ENCODE assay signal across 9 mouse cellular contexts in genomic region chr14:55815310-55815751, GRCm38 (mm10). TPM values are rescaled to one million over a fixed set of nuclear protein-coding genes. Genes with fewer than 3 reads are reported as not detected.
DNase-seq lines count a peak whose midpoint lies in the region; ATAC-seq lines count a peak whose summit lies in the region.
"Had no signal": no experiment of that assay in that cellular context is flagged by ENCODE, and none has a peak within 500 bp of the region (broad histone marks: within the 10 kb centered on the region; RNA-seq: fewer than 3 reads in every experiment).

No protein-coding gene starts in this region.

- no peaks in the 10 kb centered on the region for H3K9me3 ChIP-seq in intestine, embryonic 16.5 days (ENCODE audit: control insufficient read depth, low read length)
- H3K9me3 ChIP-seq in liver, embryonic 16.5 days (replicated peaks; ENCODE audit: control insufficient read depth, low read length) = no peaks in the 10 kb centered on the region
- no peaks in the 10 kb centered on the region for H3K9me3 ChIP-seq in neural tube, embryonic 13.5 days

- peak overlapping the region; percentile 53 for H3K4me2 ChIP-seq in intestine, embryonic 16.5 days (ENCODE audit: low read depth, low read length)
- H3K4me2 ChIP-seq in liver, embryonic 16.5 days (ENCODE audit: low read depth, low read length) = peak overlapping the region; percentile 50
- H3K4me2 ChIP-seq in neural tube, embryonic 13.5 days = peak overlapping the region; percentile 66

- intact Hi-C loops in left cerebral cortex, postnatal 25 days (cut with DNase I) = no loop called here

- peak; percentile 70 for ATAC-seq in granulocyte monocyte progenitor cell, adult 5-6 weeks (replicated peaks; ENCODE audit: poor library complexity, severe bottlenecking)
- ATAC-seq in intestine, embryonic 16.5 days = peak; percentile 93
- ATAC-seq in liver, embryonic 16.5 days (ENCODE audit: low read depth) = no peak
- peak; percentile 77 for ATAC-seq in neural tube, embryonic 13.5 days (ENCODE audit: low read depth)
- no peak for ATAC-seq in megakaryocyte-erythroid progenitor cell, adult 5-6 weeks (replicated peaks; ENCODE audit: low FRiP score, low TSS enrichment, poor library complexity, severe bottlenecking)

- peak overlapping the region; percentile 56 for H3K9ac ChIP-seq in intestine, embryonic 16.5 days (ENCODE audit: low read depth, low read length)
- no peak overlapping the region for H3K9ac ChIP-seq in liver, embryonic 16.5 days (ENCODE audit: low read depth, low read length)
- H3K9ac ChIP-seq in neural tube, embryonic 13.5 days = peak overlapping the region; percentile 68

- peak; percentile 9 to 37 for DNase-seq in left cerebral cortex, postnatal 25 days (ENCODE audit: low spot score in 2 of 2)
- no peak for DNase-seq in left cerebral cortex, adult 11 months (ENCODE audit: low spot score)
- DNase-seq in cerebellum, postnatal 36 days = peak; percentile 33 to 46

- 14% methylated on average over 17 of the region's 17 CpGs for WGBS in intestine, embryonic 16.5 days
- 27% methylated on average over 17 of the region's 17 CpGs for WGBS in liver, embryonic 16.5 days (ENCODE audit: insufficient replicate concordance)
- WGBS in neural tube, embryonic 13.5 days = 21% methylated on average over 17 of the region's 17 CpGs

- no peaks in the 10 kb centered on the region for H3K27me3 ChIP-seq in intestine, embryonic 16.5 days (replicated peaks; ENCODE audit: control insufficient read depth, insufficient read depth, low read length)
- no peaks in the 10 kb centered on the region; the same call in 1 of the 2 replicates for H3K27me3 ChIP-seq in liver, embryonic 16.5 days (ENCODE audit: control insufficient read depth, insufficient read depth, low read depth, low read length)
- no peaks in the 10 kb centered on the region for H3K27me3 ChIP-seq in neural tube, embryonic 13.5 days

- 0 out of 2 replicates have a peak overlapping the region, but pooled peaks have one; percentile 3 for H3K27ac ChIP-seq in intestine, embryonic 16.5 days (ENCODE audit: low read length)
- H3K27ac ChIP-seq in liver, embryonic 16.5 days (ENCODE audit: low read length) = no peak overlapping the region
- no peak overlapping the region for H3K27ac ChIP-seq in neural tube, embryonic 13.5 days (replicated peaks)

- H3K36me3 ChIP-seq in intestine, embryonic 16.5 days (ENCODE audit: control insufficient read depth, insufficient read depth, low read length) = no peaks in the 10 kb centered on the region
- H3K36me3 ChIP-seq in liver, embryonic 16.5 days (ENCODE audit: control insufficient read depth, insufficient read depth) = no peaks in the 10 kb centered on the region
- H3K36me3 ChIP-seq in neural tube, embryonic 13.5 days = no peaks in the 10 kb centered on the region

- H3K4me1 ChIP-seq in intestine, embryonic 16.5 days (ENCODE audit: control insufficient read depth, insufficient read depth, low read length) = no peaks in the 10 kb centered on the region
- no peaks in the 10 kb centered on the region; the same call in 1 of the 2 replicates for H3K4me1 ChIP-seq in liver, embryonic 16.5 days (ENCODE audit: control insufficient read depth, low read depth, low read length)
- H3K4me1 ChIP-seq in neural tube, embryonic 13.5 days (replicated peaks) = peaks cover 9% of the 10 kb centered on the region; the same call in 1 of the 2 replicates

- H3K4me3 ChIP-seq in intestine, embryonic 16.5 days (ENCODE audit: low read length) = peak overlapping the region; percentile 53
- peak overlapping the region; percentile 45 for H3K4me3 ChIP-seq in liver, embryonic 16.5 days (ENCODE audit: low read depth, low read length)
- peak overlapping the region; percentile 45 for H3K4me3 ChIP-seq in neural tube, embryonic 13.5 days

RNA-seq across cellular contexts. Expression of gene Nfatc4, which starts 7.6 kb away (rescaled TPM):
- 1 to 10 TPM; 1.3 to 2.6 TPM for total RNA-seq in left cerebral cortex, postnatal 25 days (2021)
- not detected in 2 replicates for total RNA-seq in granulocyte monocyte progenitor cell, adult 5-6 weeks (2014; fragmentation: Nextera tagmentation)
- not detected in 2 replicates for total RNA-seq in granulocyte monocyte progenitor cell, adult 5-6 weeks (2017)
- polyA plus RNA-seq in intestine, embryonic 16.5 days (2015; fragmentation: Nextera tagmentation; extraction: Ambion mirVana) = 21.1 and 21.2 TPM in 2 replicates
- 0.71 TPM in 2 replicates for polyA plus RNA-seq in liver, embryonic 16.5 days (2015; fragmentation: Nextera tagmentation; extraction: Ambion mirVana)
- 12.2 and 14.2 TPM in 2 replicates for polyA plus RNA-seq in neural tube, embryonic 13.5 days (2015; fragmentation: Nextera tagmentation; extraction: Ambion mirVana)
- total RNA-seq in megakaryocyte-erythroid progenitor cell, adult 5-6 weeks (2014; fragmentation: Nextera tagmentation) = not detected in 2 replicates
- not detected in 2 replicates for total RNA-seq in megakaryocyte-erythroid progenitor cell, adult 5-6 weeks (2017)
- total RNA-seq: neutrophil, adult 5-6 weeks had no signal

RNA-seq across cellular contexts. Expression of gene Ripk3, which starts 26.7 kb away (rescaled TPM):
- under 1 TPM in 1 of 2 experiments, not detected in 1; 0.96 TPM for total RNA-seq in left cerebral cortex, postnatal 25 days (2021)
- total RNA-seq in granulocyte monocyte progenitor cell, adult 5-6 weeks (2014; fragmentation: Nextera tagmentation) = 104 and 157 TPM in 2 replicates
- total RNA-seq in granulocyte monocyte progenitor cell, adult 5-6 weeks (2017) = 40.9 and 42.4 TPM in 2 replicates
- polyA plus RNA-seq in intestine, embryonic 16.5 days (2015; fragmentation: Nextera tagmentation; extraction: Ambion mirVana) = 51.2 and 55.8 TPM in 2 replicates
- polyA plus RNA-seq in liver, embryonic 16.5 days (2015; fragmentation: Nextera tagmentation; extraction: Ambion mirVana) = 15.4 and 16.4 TPM in 2 replicates
- polyA plus RNA-seq in neural tube, embryonic 13.5 days (2015; fragmentation: Nextera tagmentation; extraction: Ambion mirVana) = 4.3 and 4.7 TPM in 2 replicates
- total RNA-seq in megakaryocyte-erythroid progenitor cell, adult 5-6 weeks (2014; fragmentation: Nextera tagmentation) = 55.7 and 87.0 TPM in 2 replicates
- 8.9 and 23.1 TPM in 2 replicates for total RNA-seq in megakaryocyte-erythroid progenitor cell, adult 5-6 weeks (2017)

RNA-seq across cellular contexts. Expression of gene Adcy4, which starts 31.4 kb away (rescaled TPM):
- 1 to 10 TPM; 3.8 to 7.1 TPM for total RNA-seq in left cerebral cortex, postnatal 25 days (2021)
- not detected in 2 replicates for total RNA-seq in granulocyte monocyte progenitor cell, adult 5-6 weeks (2014; fragmentation: Nextera tagmentation)
- total RNA-seq in granulocyte monocyte progenitor cell, adult 5-6 weeks (2017) = not detected in 2 replicates
- 6.5 and 6.6 TPM in 2 replicates for polyA plus RNA-seq in intestine, embryonic 16.5 days (2015; fragmentation: Nextera tagmentation; extraction: Ambion mirVana)
- 1.9 and 2.4 TPM in 2 replicates for polyA plus RNA-seq in liver, embryonic 16.5 days (2015; fragmentation: Nextera tagmentation; extraction: Ambion mirVana)
- polyA plus RNA-seq in neural tube, embryonic 13.5 days (2015; fragmentation: Nextera tagmentation; extraction: Ambion mirVana) = 4.4 and 5.7 TPM in 2 replicates
- not detected in 2 replicates for total RNA-seq in megakaryocyte-erythroid progenitor cell, adult 5-6 weeks (2014; fragmentation: Nextera tagmentation)
- not detected in 2 replicates for total RNA-seq in megakaryocyte-erythroid progenitor cell, adult 5-6 weeks (2017)
- total RNA-seq: neutrophil, adult 5-6 weeks had no signal

RNA-seq across cellular contexts. Expression of gene Nynrin, which starts 38.5 kb away (rescaled TPM):
- total RNA-seq in left cerebral cortex, postnatal 25 days (2021) = 10 to 100 TPM in 1 of 2 experiments, 1 to 10 TPM in 1; 6.5 to 10.5 TPM
- 4.1 and 7.6 TPM in 2 replicates for total RNA-seq in granulocyte monocyte progenitor cell, adult 5-6 weeks (2014; fragmentation: Nextera tagmentation)
- total RNA-seq in granulocyte monocyte progenitor cell, adult 5-6 weeks (2017) = 2.4 and 3.3 TPM in 2 replicates
- 12.6 and 13.6 TPM in 2 replicates for polyA plus RNA-seq in intestine, embryonic 16.5 days (2015; fragmentation: Nextera tagmentation; extraction: Ambion mirVana)
- polyA plus RNA-seq in liver, embryonic 16.5 days (2015; fragmentation: Nextera tagmentation; extraction: Ambion mirVana) = 2.7 and 2.9 TPM in 2 replicates
- polyA plus RNA-seq in neural tube, embryonic 13.5 days (2015; fragmentation: Nextera tagmentation; extraction: Ambion mirVana) = 11.8 and 12.7 TPM in 2 replicates
- 1.9 and 2.7 TPM in 2 replicates for total RNA-seq in megakaryocyte-erythroid progenitor cell, adult 5-6 weeks (2014; fragmentation: Nextera tagmentation)
- 1.2 and 2.0 TPM in 2 replicates for total RNA-seq in megakaryocyte-erythroid progenitor cell, adult 5-6 weeks (2017)

RNA-seq across cellular contexts. Expression of gene Ltb4r1, which starts 49.6 kb away (rescaled TPM):
- under 1 TPM; 0.25 to 0.39 TPM for total RNA-seq in left cerebral cortex, postnatal 25 days (2021)
- 19.4 and 23.3 TPM in 2 replicates for total RNA-seq in granulocyte monocyte progenitor cell, adult 5-6 weeks (2014; fragmentation: Nextera tagmentation)
- 19.8 and 25.8 TPM in 2 replicates for total RNA-seq in granulocyte monocyte progenitor cell, adult 5-6 weeks (2017)
- polyA plus RNA-seq in intestine, embryonic 16.5 days (2015; fragmentation: Nextera tagmentation; extraction: Ambion mirVana) = 1.0 and 1.1 TPM in 2 replicates
- polyA plus RNA-seq in liver, embryonic 16.5 days (2015; fragmentation: Nextera tagmentation; extraction: Ambion mirVana) = 14.2 and 16.4 TPM in 2 replicates
- polyA plus RNA-seq in neural tube, embryonic 13.5 days (2015; fragmentation: Nextera tagmentation; extraction: Ambion mirVana) = 0.21 and 0.28 TPM in 2 replicates
- 0.50 and 3.5 TPM in 2 replicates for total RNA-seq in megakaryocyte-erythroid progenitor cell, adult 5-6 weeks (2014; fragmentation: Nextera tagmentation)
- 0.76 and 3.1 TPM in 2 replicates for total RNA-seq in megakaryocyte-erythroid progenitor cell, adult 5-6 weeks (2017)

Comparison
In these comparisons a context has a peak if more than half of its experiments do, and no peak if none do; other contexts are left out.
1. ATAC-seq: peak in granulocyte monocyte progenitor cell, adult 5-6 weeks (single experiment), intestine, embryonic 16.5 days (single experiment) and neural tube, embryonic 13.5 days (single experiment); none in liver, embryonic 16.5 days (single experiment) and megakaryocyte-erythroid progenitor cell, adult 5-6 weeks (single experiment).
2. RNA of gene Ripk3, which starts 26.7 kb away (total RNA-seq): 40.9 to 157 TPM in granulocyte monocyte progenitor cell, adult 5-6 weeks and 8.9 to 87.0 TPM in megakaryocyte-erythroid progenitor cell, adult 5-6 weeks; 0.96 TPM in left cerebral cortex, postnatal 25 days; every median in the first group is over 4 times any median in the second.
3. RNA of gene Adcy4, which starts 31.4 kb away (total RNA-seq): 3.8 to 7.1 TPM in left cerebral cortex, postnatal 25 days; not detected in granulocyte monocyte progenitor cell, adult 5-6 weeks and not detected in megakaryocyte-erythroid progenitor cell, adult 5-6 weeks; every median in the first group is over 4 times any median in the second.
4. Peak in every context shown above with its lines, with median percentiles within 50 percentile points of each other: H3K4me2 ChIP-seq and H3K4me3 ChIP-seq.